Mouse (Mus musculus) megakaryocyte, adult 5-6 weeks (primary cell): ENCODE data around the gene Tctn1. TPM values are rescaled to one million over a fixed set of nuclear protein-coding genes. Genes with fewer than 3 reads are reported as not detected.
"Not testable (repeated sequence)": the region's sequence is repeated elsewhere in the genome, so short reads cannot be mapped to it uniquely, and the experiment has no call there.

Experiments
- ATAC-seq: 2 replicates; pipeline ENCODE4 v1.8.0; 2016; ENCODE audit warnings: mild to moderate bottlenecking, inconsistent platforms; ENCODE audit not compliant: poor library complexity, severe bottlenecking
- total RNA-seq, 2 experiments: library from RNA; stranded (forward) in 1 of 2; stranded (reverse) in 1 of 2; fragments of 153-499, 151-499 nt in 1 of 2; fragments of 221-1000, 200-1000 nt in 1 of 2; gene quantifications; 2 replicates each; pipeline versions ENCODE4 v1.2.3 to v1.2.4; 2015 to 2017

Gene Tctn1
- total RNA-seq, 2 experiments from 2014 or later, result 3.2 to 3.5 TPM

DNA sequence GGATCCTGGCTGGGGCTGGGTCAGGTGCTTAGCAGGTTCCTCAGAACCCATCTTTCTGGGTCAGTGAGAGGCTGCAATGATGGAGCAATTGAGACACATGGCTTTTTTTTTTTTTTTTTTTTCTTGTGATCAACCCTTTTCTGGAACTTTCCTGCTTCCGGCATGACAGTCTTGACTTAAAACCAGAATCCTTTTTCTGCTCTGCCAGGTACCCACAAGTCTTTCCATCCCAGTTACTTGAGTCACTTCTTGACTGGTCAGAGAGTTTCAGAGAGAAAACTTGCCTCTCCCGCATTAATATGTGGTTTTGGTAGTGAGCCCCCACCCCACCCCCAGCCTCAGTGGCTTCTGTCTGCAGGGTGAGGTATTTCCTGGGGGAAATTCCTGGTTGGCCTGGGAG lies 40.0 kb downstream of the Tctn1 start:
- ATAC-seq, result no peak

DNA sequence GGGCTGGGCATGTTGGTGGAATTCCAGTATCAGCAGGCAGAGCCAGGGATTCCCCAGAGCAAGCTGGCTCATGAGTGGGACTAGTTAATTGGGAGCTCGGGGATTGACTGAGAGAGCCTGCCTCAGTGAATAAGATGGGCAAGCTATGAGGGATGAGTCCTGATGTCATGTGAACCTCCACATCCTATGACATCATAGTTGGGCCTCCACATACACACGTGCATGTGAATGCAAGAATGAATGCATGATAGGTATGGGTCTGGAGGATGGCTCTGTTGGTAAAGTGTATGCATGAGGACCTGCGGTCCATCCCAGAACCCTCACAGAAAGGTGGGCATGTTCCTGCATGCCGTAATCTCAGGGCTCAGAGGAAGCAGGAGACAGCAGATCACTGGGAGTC lies 43.2 kb downstream of the Tctn1 start:
- ATAC-seq, result no peak

DNA sequence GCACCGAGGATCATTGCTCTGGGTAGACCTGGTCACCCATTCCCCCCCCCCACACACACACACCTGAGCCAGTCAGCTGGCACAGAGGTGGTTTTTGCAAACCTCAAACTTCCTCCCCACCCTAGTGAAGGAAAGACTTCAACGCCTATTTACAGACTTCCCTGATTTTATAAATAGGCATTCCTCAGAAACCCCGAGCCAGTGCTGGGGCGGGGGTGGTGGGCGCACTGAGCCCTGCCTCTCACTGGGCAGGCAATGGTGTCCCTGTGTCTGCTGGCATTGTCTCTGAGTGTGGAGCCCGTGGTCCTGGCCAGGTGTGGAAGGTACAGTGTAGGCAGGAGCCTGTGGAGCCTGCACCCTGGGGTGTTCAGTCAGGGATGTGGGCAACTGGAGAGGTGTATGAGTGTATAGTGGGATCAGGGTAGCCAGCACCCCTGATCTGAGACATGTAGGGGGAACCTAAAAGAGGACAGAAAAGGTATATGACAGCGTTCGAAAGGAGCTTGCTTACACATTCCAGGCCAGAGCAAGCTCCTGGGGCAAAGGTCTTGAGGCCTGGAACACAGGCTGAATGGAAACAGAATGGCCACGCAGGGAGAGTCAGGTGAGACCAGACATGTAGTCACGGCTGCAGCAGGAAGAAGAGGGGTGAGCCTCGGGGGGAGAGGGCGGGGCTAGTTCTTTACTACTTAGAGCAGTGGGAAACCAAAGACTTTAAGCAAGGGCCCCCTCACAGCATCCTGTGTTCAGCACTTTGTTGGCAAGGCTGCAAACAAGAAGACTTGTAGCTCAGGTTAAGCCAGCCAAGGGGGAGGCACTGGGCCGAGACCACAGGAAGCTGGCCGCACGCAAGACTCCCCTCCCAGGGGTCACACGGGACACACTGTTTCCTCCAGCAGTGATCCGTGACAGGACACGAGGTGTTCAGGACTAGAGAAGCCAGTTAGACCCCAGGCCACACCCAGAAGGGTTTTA lies 44.3 kb downstream of the Tctn1 start:
- peak; percentile 59 for ATAC-seq

DNA sequence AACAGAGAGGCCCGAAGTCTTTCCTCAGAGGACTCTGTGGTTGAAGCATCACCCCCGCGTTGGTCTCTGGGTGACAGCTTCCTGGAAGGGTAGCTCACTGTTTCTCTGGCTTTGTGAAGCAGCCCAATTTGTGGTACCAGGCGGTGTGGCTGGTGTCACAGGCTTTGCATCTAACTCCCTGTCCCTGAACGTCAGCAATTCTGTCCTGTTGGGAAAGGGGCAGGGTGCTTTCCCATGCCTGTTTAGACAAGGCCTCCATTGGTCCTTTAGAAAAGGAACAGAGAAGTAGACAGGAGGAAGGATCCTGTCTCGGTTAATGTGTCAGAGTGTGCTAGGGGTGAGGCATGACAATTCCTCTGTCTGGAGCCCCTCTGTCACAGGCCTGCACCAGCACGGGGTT lies 45.3 kb downstream of the Tctn1 start:
- ATAC-seq, result peak; percentile 60

DNA sequence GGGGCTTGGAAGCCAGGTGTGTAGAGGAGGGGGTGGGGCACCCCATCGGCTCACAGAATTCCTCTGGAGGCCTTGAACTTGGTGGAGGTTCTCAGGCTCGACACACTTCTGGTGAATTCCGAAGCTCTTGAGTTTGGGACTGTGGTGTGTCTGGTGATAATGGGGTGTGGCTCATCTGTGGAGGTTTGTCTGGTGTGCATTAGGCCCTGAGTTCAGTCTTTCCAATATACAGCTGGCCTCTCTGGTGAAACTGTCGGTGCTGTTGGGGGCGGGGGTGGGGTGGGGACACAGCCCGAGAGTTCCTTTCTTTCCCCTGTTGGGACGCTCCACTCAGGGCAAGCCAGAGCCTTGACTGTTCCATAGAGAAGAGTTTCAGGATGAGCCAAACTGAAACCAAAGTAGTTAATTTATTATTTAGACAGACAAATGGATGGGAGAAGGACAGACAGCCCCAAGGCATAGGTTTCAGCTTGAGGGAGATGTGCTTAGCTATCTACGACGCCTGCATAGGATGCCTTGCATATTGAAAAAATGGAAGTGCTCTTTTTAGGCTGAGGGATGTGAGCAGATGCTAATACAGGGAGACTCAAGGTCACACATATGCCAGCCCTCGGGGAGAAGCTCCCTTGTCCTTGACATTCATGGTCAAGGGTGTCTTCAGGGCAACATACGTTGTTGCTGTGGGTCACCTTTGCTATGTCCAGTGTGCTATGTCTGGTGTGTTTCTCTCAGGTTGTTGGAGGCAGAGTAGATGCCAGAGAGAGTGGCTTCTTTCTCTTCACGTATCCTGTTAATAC lies 46.0 kb downstream of the Tctn1 start:
- no peak for ATAC-seq

DNA sequence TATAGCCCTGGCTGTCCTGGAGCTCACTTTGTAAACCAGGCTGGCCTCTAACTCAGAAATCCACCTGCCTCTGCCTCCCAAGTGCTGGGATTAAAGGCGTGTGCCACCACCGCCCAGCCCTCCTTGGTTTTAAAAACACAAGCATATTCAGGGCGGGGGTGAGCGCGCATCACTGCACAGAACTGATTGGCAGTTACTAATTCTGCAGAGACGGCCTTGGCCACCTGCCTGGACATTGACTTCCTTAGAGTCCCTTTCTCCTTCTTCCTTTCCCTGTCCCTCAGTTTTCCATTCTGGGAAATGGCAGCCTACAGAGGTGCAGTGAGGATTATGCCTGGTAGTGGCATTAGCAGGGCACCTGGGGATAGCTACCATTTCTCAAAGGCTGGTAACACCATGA lies 46.6 kb downstream of the Tctn1 start:
- ATAC-seq, result no peak

DNA sequence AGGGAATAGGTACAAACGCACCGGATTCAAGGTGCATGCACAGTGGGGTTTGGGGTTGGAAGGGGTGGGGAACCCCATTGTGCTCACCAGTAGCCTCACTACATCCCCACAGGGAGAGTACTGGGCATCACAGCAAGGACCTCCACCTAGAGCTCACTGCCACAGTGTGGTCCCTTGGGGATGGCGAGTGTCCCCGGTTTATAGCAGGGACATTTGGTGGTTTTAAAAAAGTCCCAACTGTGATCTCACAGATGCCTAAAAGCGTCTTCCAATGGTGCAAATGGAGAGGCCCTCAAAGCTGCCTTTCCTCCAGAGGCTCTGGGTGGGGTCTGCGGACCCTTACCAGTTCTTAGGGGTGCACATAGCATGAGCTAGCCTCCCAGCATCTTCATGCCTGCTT lies 50.4 kb downstream of the Tctn1 start:
- no peak for ATAC-seq

DNA sequence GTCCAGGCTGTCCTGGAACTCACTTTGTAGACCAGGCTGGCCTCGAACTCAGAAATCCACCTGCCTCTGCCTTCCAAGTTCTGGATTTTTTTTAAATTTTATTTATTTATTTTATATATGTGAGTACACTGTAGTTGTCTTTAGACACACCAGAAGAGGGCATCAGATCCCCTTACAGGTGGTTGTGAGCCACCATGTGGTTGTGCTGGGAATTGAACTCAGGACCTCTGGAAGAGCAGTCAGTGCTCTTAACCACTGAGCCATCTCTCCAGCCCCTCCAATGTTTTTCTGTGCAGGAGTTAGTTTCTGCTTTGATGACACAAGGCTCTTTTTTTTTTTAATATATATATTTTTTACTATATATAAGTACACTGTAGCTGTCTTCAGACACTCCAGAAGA lies 51.4 kb downstream of the Tctn1 start:
- ATAC-seq, result not testable (repeated sequence)

DNA sequence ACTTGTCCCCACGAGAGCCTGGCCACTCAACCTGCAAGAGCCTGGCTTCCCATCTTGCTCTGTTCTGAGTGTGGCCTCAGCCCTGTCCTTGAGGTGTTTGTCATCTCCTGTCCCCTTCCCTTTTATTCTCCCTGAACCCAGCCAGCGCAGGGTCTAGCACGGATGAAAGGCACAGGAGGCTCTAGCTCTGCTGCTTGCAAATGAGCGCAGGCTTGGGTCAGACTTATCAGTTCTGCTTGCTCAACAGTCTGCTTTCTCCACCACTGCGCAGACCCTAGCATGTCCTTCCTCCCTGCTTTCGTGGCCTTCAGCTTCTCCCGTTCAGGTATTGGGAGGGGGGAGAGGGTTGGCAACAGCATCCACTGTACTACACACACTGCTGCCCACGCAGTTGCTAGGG lies 52.1 kb downstream of the Tctn1 start:
- ATAC-seq, result peak; percentile 33

DNA sequence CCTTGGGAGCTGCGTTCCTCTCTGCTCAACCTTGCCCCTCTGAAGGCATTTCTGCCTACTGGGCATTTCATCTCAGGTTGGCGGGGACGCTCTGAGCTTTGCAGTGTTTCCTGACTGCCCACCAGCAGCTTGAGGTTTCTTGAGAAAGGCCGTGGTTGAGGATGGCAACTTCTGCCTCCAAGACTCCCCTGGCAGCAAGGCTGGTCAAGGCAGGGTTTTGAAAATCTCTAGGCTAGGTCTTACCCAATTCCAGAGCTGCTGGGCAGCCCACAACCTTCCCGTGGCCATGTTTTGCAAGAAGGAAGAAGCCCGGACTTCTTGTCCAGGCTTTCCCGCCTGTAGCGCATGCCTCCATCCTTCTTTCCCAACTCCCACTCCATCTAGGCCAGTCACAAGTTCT lies 53.4 kb downstream of the Tctn1 start:
- ATAC-seq, result peak; percentile 47

DNA sequence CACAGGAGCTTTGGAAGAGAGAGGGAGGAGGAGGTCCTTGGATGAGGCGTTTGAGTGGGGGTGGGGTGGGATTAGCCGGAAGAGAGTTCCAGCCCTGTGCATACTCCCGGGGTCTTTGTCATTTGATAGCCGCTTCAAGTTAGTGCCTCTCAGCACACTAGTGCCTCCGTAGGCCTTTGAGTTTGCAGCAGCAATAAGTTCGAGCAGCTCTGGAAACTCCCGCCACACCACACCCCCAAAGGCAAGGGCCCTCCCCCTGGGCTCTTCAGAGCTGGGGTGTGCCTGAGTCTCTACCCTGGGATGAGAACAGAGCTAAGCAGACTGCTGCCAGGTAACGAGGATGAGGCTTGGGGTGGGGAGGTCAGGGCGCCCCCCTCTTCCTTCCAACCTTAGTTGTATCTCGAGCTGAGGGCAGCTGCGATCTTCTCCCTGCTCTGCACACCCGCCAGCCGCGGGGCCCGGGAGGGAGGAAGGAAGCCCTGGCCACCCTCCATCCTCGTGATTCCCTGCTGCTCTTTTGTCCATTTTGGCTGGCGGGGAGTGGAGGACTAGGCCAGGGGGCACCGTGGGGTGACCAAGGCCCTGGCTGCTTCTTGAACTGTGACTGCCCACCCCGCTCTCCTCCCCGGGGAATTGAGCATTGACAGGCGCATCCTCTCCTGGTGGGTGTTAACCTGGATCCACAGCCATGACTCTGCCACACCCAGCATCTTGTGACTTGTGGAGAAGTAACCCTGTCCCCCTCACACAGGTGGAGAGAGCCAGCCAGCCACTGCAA lies 54.5 kb downstream of the Tctn1 start:
- peak; percentile 47 for ATAC-seq

DNA sequence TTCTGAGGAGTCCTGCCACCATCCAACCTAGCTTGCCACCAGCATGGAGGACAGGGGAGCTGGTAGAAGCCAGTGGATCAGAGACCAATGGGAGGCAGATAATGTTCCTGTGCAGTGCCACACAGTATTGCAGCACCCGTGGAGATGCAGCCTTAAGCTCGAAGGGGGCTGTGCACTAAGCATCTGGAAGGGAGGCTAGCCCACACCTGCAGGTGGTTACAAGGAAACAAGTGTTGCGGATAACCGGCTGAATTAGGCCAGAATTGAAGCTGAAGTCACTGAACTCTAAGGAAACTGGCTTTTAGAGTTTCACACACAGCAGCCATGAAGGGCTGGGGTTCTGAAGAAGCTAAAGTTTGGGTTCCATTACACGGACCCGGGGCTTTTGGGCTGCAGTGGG lies 55.4 kb downstream of the Tctn1 start:
- no peak for ATAC-seq

DNA sequence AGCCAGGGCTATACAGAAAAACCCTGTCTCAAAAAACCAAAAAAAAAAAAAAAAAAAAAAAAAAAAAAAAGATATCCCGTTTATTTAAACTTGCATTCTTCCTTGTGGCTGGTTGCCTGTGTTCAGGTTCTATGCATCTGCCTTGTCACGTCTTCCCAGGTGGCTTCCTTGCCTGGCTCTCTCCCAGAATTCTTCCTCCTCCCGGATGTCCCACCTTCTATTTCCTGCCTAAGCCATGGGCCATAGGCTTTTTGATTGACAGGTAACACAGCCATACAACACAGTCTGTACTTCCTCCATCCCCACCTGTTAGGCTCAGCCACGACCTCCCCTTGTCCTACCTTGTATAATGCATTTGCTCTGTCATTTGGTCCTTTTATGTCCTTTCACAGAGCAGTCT lies 57.8 kb downstream of the Tctn1 start, which contains the start of gene Hvcn1:
Hvcn1 (plus strand) TSS at position 330 of the 400 bp plus-strand sequence.
- ATAC-seq, result no peak

DNA sequence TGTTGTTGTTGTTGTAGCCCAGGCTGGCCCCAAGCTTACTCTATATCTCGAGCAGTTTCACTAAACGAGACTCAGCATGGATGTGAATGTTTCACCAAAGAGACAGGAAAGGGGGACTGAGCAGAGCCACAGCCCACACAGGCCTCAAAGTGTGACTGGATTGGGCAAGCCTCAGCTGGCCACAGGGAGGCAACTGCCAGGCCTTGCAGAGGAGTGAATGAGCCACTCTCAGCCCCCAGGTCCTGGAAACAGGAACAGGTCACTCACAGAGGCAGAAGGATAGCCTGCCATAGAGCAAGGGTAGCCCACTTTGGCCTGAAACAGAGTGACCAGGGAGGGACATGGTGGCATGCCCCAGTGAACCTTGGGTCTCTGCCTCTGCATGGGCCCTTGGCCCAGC lies 60.1 kb downstream of the Tctn1 start:
- ATAC-seq, result peak; percentile 68

DNA sequence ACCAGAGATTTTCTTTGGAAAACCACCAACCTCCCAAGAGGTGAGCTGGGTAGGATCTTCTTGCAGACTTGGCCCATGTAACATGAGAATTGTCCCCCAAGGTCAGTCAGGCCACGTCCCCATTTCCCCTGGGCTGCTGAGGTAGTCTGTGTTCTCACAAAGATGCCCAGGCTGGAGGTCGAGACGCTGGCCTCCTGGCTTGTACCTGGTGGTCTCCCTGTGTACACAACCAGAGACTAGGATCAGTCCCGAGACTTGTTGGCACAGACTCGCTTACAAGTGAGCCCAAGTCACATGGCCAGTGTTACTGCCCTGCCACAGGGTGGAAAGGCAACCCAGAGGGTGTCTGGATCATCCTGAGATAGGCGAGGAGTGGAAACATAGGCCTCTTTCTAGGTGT lies 62.4 kb downstream of the Tctn1 start:
- ATAC-seq, result no peak

DNA sequence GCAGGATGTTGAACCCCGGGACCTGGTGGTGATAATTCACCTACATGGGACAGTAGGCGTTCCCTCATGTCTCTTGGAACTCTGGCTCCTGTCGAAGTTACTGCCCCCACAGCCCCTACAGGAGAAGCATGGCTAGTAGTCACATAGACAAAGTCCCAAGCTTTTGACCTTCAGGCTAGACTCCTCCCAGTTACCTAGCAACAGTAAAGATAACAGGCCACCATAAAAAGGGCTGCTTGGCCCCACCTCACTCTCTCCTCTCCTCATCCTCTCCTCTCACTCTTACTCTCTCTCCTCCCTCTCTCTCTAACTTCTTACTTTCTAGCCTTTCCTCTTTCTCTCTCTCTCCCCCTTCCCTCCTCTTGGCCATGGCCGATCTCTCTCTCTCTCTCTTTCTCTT lies 63.4 kb downstream of the Tctn1 start:
- ATAC-seq, result no peak

DNA sequence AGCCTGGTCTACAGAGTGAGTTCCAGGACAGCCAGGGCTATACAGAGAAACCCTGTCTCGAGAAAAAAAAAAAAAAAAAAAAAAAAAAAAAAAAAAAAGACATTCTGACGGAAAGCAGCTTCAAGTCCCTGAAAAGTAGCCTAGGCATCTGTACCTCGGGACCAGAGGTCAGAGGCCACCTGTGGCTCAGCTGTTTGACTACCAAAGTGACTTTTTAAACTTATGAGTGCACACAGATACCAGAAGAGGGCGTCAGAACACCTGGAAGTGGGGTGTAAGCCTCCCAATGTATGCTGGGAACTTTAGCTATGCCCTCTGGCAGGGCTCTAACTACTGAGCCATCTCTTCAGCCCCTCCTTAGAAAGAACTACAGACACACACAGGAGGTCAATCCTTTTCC lies 71.9 kb downstream of the Tctn1 start:
- ATAC-seq, result 0 out of 2 replicates have a peak, but pooled peaks have one; percentile 27

DNA sequence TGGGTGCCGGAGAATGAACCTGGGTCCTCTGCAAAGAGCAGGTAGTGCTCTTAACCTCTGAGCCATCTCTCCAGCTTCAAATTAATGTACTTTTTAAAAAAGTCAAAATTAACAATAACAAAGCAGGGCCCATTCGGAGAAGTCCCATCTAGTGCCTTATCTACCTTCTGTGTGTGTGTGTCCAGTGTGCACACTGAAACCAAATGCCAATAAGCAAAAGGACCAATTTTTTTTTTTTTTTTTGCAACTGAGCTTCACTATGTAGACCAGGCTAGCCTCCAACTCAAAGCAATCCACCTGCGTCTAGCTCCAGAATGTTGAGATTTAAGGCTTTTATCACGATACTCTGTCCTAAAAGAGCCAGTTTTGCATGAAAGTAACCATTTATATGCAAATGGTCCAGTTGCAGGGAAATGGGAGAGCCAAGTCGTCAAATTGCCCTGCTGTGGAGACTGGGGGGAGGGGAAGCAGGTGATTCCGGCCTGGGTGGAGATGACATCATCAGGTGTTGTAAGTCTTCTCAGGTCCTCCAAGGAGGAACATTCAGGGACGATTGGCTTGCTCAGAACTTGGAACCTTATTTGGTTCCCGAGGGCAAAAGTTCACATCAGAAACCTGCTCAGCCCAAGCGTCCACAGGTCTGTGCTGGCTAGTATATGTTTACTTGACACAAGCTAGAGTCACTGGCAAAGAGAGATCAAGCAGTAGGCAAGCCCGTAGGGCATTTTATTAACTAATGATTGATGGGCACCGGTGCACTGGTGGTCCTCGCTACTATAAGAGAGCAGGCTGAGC lies 72.8 kb downstream of the Tctn1 start:
- no peak for ATAC-seq

DNA sequence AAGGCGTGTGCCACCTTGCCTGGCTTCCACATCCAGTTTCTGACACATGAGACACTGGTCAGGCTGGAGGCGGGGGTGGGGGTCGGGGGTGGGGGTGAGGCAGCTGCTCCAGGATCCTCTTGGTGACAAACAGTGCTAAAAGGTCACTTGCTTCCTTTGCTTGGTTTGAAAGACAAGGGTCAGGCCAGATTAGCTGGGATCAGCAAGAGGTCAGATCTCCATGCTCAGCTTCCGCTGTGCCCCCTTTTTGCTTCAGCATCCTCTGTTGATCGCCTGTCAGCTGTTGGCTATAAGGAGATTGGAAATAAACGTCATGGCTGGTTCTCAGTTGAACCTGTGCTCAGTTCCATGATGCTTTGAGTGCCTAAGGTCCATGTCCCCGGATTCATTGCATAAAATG lies 73.8 kb downstream of the Tctn1 start:
- ATAC-seq, result no peak

DNA sequence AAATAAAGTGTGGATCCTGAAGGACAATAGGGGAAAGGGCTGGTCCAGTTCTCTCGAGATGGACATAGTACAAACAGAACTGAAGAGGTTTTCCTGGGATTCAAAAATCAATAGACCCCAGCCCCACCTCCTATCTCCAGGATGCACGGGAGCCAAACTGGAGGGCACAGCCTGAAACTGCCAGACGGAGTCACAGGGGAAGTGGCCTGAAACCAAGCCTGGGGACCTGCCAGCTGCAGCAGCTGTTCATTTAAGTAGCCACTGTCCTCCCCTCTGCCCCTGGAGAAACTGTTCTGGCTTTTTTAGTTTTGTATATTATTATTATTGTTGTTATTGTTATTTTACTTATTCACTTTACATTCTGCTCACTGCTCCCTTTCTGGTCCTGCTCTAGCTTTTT lies 75.1 kb downstream of the Tctn1 start:
- ATAC-seq, result no peak
